Mouse (Mus musculus): ENCODE data around the gene Clec9a. TPM values are rescaled to one million over a fixed set of nuclear protein-coding genes. Genes with fewer than 3 reads are reported as not detected.

Gene Clec9a
- polyA plus RNA-seq, 1 experiment from 2014 or later: 0.09 TPM

- Histone ChIP-seq H3K4me1 (replicated peaks; ENCODE audit: control insufficient read depth, insufficient read depth, low read length) (no peaks in the 10 kb centered on the region), H3K36me3 (ENCODE audit: control insufficient read depth, insufficient read depth) (no peaks in the 10 kb centered on the region), H3K4me2 (replicated peaks; ENCODE audit: low read depth) (no peak overlapping the region), H3K4me3 (ENCODE audit: low read depth, low read length) (no peak overlapping the region), H3K9me3 (ENCODE audit: control insufficient read depth) (no peaks in the 10 kb centered on the region), H3K27me3 (replicated peaks; ENCODE audit: control insufficient read depth, insufficient read depth, low read length) (no peaks in the 10 kb centered on the region), H3K9ac (ENCODE audit: low read depth, low read length) (no peak overlapping the region), H3K27ac (ENCODE audit: low read depth, low read length) (no peak overlapping the region)
- ATAC-seq: no peak
- WGBS: 68% methylated on average over 6 of the region's 6 CpGs
- no peak for TF ChIP-seq CTCF (IDR thresholded peaks at IDR 0.05; ENCODE audit: low read depth)
These were observed 14.9 kb upstream of the Clec9a start for GRCm38 (mm10) chr6:129393732-129394131.

- Histone ChIP-seq H3K9ac (ENCODE audit: low read depth, low read length) (no peak within 1 kb of the TSS), H3K9me3 (ENCODE audit: control insufficient read depth) (no peaks in the 10 kb centered on the region), H3K27me3 (replicated peaks; ENCODE audit: control insufficient read depth, insufficient read depth, low read length) (no peaks in the 10 kb centered on the region), H3K4me1 (replicated peaks; ENCODE audit: control insufficient read depth, insufficient read depth, low read length) (no peaks in the 10 kb centered on the region), H3K36me3 (ENCODE audit: control insufficient read depth, insufficient read depth) (no peaks in the 10 kb centered on the region), H3K4me2 (replicated peaks; ENCODE audit: low read depth) (no peak within 1 kb of the TSS), H3K4me3 (ENCODE audit: low read depth, low read length) (no peak within 1 kb of the TSS), H3K27ac (ENCODE audit: low read depth, low read length) (no peak within 1 kb of the TSS)
- TF ChIP-seq CTCF (IDR thresholded peaks at IDR 0.05; ENCODE audit: low read depth): no peak
- ATAC-seq: no peak
- 78% methylated on average over 8 of the region's 8 CpGs for WGBS
These were observed 11.7 kb upstream of the Clec9a start, which contains the start of gene Clec1b for GRCm38 (mm10) chr6:129396997-129397396. TSS of gene Clec1b (plus strand) at chr6:129397297.

- Histone ChIP-seq H3K27ac (ENCODE audit: low read depth, low read length) (no peak overlapping the region), H3K27me3 (replicated peaks; ENCODE audit: control insufficient read depth, insufficient read depth, low read length) (no peaks in the 10 kb centered on the region), H3K4me1 (replicated peaks; ENCODE audit: control insufficient read depth, insufficient read depth, low read length) (no peaks in the 10 kb centered on the region), H3K9ac (ENCODE audit: low read depth, low read length) (no peak overlapping the region), H3K4me3 (ENCODE audit: low read depth, low read length) (no peak overlapping the region), H3K4me2 (replicated peaks; ENCODE audit: low read depth) (no peak overlapping the region), H3K9me3 (ENCODE audit: control insufficient read depth) (no peaks in the 10 kb centered on the region), H3K36me3 (ENCODE audit: control insufficient read depth, insufficient read depth) (no peaks in the 10 kb centered on the region)
- no peak for TF ChIP-seq CTCF (IDR thresholded peaks at IDR 0.05; ENCODE audit: low read depth)
- 37% methylated on average over 6 of the region's 6 CpGs for WGBS
- no peak for ATAC-seq
These were observed 8.7 kb upstream of the Clec9a start for GRCm38 (mm10) chr6:129399945-129400344.

- ATAC-seq: no peak
These were observed 6.3 kb upstream of the Clec9a start for GRCm38 (mm10) chr6:129402404-129402803.

GRCm38 (mm10) chr6:129403391-129403790, 5.3 kb upstream of the Clec9a start:
- Histone ChIP-seq H3K27me3 (replicated peaks; ENCODE audit: control insufficient read depth, insufficient read depth, low read length) (no peaks in the 10 kb centered on the region), H3K4me1 (replicated peaks; ENCODE audit: control insufficient read depth, insufficient read depth, low read length) (no peaks in the 10 kb centered on the region), H3K27ac (ENCODE audit: low read depth, low read length) (no peak overlapping the region), H3K9me3 (ENCODE audit: control insufficient read depth) (no peaks in the 10 kb centered on the region), H3K36me3 (ENCODE audit: control insufficient read depth, insufficient read depth) (no peaks in the 10 kb centered on the region), H3K4me2 (replicated peaks; ENCODE audit: low read depth) (no peak overlapping the region), H3K4me3 (ENCODE audit: low read depth, low read length) (no peak overlapping the region), H3K9ac (ENCODE audit: low read depth, low read length) (no peak overlapping the region)
- TF ChIP-seq CTCF (IDR thresholded peaks at IDR 0.05; ENCODE audit: low read depth): no peak
- 85% methylated on average over 6 of the region's 6 CpGs for WGBS
- ATAC-seq: no peak

More at GRCm38 (mm10) chr6:129402404-129402803, 6.3 kb upstream of the Clec9a start:
- WGBS: 93% methylated on average over 2 of the region's 2 CpGs
- H3K36me3 ChIP-seq (ENCODE audit: control insufficient read depth, insufficient read depth): no peaks in the 10 kb centered on the region
- no peak overlapping the region for H3K4me3 ChIP-seq (ENCODE audit: low read depth, low read length)
- no peak for TF ChIP-seq CTCF (IDR thresholded peaks at IDR 0.05; ENCODE audit: low read depth)
- no peak overlapping the region for H3K27ac ChIP-seq (ENCODE audit: low read depth, low read length)
- H3K4me2 ChIP-seq (replicated peaks; ENCODE audit: low read depth): no peak overlapping the region
- no peaks in the 10 kb centered on the region for H3K27me3 ChIP-seq (replicated peaks; ENCODE audit: control insufficient read depth, insufficient read depth, low read length)
- H3K9ac ChIP-seq (ENCODE audit: low read depth, low read length): no peak overlapping the region
- no peaks in the 10 kb centered on the region for H3K4me1 ChIP-seq (replicated peaks; ENCODE audit: control insufficient read depth, insufficient read depth, low read length)
- H3K9me3 ChIP-seq (ENCODE audit: control insufficient read depth): no peaks in the 10 kb centered on the region

- ATAC-seq: no peak
- no peak for TF ChIP-seq CTCF (IDR thresholded peaks at IDR 0.05; ENCODE audit: low read depth)
- H3K4me2 ChIP-seq (replicated peaks; ENCODE audit: low read depth): no peak overlapping the region
- no peak overlapping the region for H3K9ac ChIP-seq (ENCODE audit: low read depth, low read length)
- H3K27ac ChIP-seq (ENCODE audit: low read depth, low read length): no peak overlapping the region
- no peaks in the 10 kb centered on the region for H3K9me3 ChIP-seq (ENCODE audit: control insufficient read depth)
- no peaks in the 10 kb centered on the region for H3K36me3 ChIP-seq (ENCODE audit: control insufficient read depth, insufficient read depth)
- no peaks in the 10 kb centered on the region for H3K27me3 ChIP-seq (replicated peaks; ENCODE audit: control insufficient read depth, insufficient read depth, low read length)
- H3K4me3 ChIP-seq (ENCODE audit: low read depth, low read length): no peak overlapping the region
- no peaks in the 10 kb centered on the region for H3K4me1 ChIP-seq (replicated peaks; ENCODE audit: control insufficient read depth, insufficient read depth, low read length)
These were observed 2.7 kb upstream of the Clec9a start for GRCm38 (mm10) chr6:129405999-129406398.

GRCm38 (mm10) chr6:129407324-129407723, 1.3 kb upstream of the Clec9a start:
- Histone ChIP-seq H3K27me3 (replicated peaks; ENCODE audit: control insufficient read depth, insufficient read depth, low read length) (no peaks in the 10 kb centered on the region), H3K9ac (ENCODE audit: low read depth, low read length) (no peak overlapping the region), H3K4me2 (replicated peaks; ENCODE audit: low read depth) (no peak overlapping the region), H3K4me1 (replicated peaks; ENCODE audit: control insufficient read depth, insufficient read depth, low read length) (no peaks in the 10 kb centered on the region), H3K9me3 (ENCODE audit: control insufficient read depth) (no peaks in the 10 kb centered on the region), H3K36me3 (ENCODE audit: control insufficient read depth, insufficient read depth) (no peaks in the 10 kb centered on the region), H3K4me3 (ENCODE audit: low read depth, low read length) (no peak overlapping the region), H3K27ac (ENCODE audit: low read depth, low read length) (no peak overlapping the region; the same call in 1 of the 2 replicates)
- ATAC-seq: no peak
- WGBS: 51% methylated on average over 2 of the region's 2 CpGs
- no peak for TF ChIP-seq CTCF (IDR thresholded peaks at IDR 0.05; ENCODE audit: low read depth)

All from intestine, postnatal 0 days (tissue).